Mouse (Mus musculus): ENCODE measurements around the gene Wfdc1.

The Wfdc1 gene

GRCm38 (mm10) chr8:119638261-119638660 is 27.9 kb upstream of the Wfdc1 start:
- DNase-seq (ENCODE audit: low read depth, low spot score) = no peak

GRCm38 (mm10) chr8:119639798-119640197 is 26.4 kb upstream of the Wfdc1 start:
- no peak for DNase-seq (ENCODE audit: low read depth, low spot score)

GRCm38 (mm10) chr8:119641058-119641457 is 25.1 kb upstream of the Wfdc1 start:
- DNase-seq (ENCODE audit: low read depth, low spot score) = no peak

GRCm38 (mm10) chr8:119642960-119643359 is 23.2 kb upstream of the Wfdc1 start:
- no peak for DNase-seq (ENCODE audit: low read depth, low spot score)

- no peak for DNase-seq (ENCODE audit: low read depth, low spot score)
Observed at GRCm38 (mm10) chr8:119644429-119644960, 21.7 kb upstream of the Wfdc1 start.

GRCm38 (mm10) chr8:119644981-119645597 is 21.1 kb upstream of the Wfdc1 start:
- no peak for DNase-seq (ENCODE audit: low read depth, low spot score)

- no peak for DNase-seq (ENCODE audit: low read depth, low spot score)
Observed at GRCm38 (mm10) chr8:119646197-119646596, 20.0 kb upstream of the Wfdc1 start.

GRCm38 (mm10) chr8:119646846-119647245 is 19.3 kb upstream of the Wfdc1 start:
- DNase-seq (ENCODE audit: low read depth, low spot score) = no peak

- no peak for DNase-seq (ENCODE audit: low read depth, low spot score)
Observed at GRCm38 (mm10) chr8:119651324-119651723, 14.8 kb upstream of the Wfdc1 start.

GRCm38 (mm10) chr8:119656709-119657464 is 9.3 kb upstream of the Wfdc1 start:
- DNase-seq (ENCODE audit: low read depth, low spot score) = no peak

GRCm38 (mm10) chr8:119661081-119661480 is 5.1 kb upstream of the Wfdc1 start:
- DNase-seq (ENCODE audit: low read depth, low spot score) = no peak

GRCm38 (mm10) chr8:119661892-119662291 is 4.3 kb upstream of the Wfdc1 start:
- DNase-seq (ENCODE audit: low read depth, low spot score) = no peak

GRCm38 (mm10) chr8:119663440-119663839 is 2.7 kb upstream of the Wfdc1 start:
- no peak for DNase-seq (ENCODE audit: low read depth, low spot score)

- no peak for DNase-seq (ENCODE audit: low read depth, low spot score)
Observed at GRCm38 (mm10) chr8:119665270-119665669, 895 bp upstream of the Wfdc1 start.

GRCm38 (mm10) chr8:119668447-119668846 is 2.3 kb downstream of the Wfdc1 start:
- DNase-seq (ENCODE audit: low read depth, low spot score) = no peak

- DNase-seq (ENCODE audit: low read depth, low spot score) = no peak
Observed at GRCm38 (mm10) chr8:119669284-119669683, 3.1 kb downstream of the Wfdc1 start.

GRCm38 (mm10) chr8:119670419-119671091 is 4.4 kb downstream of the Wfdc1 start:
- DNase-seq (ENCODE audit: low read depth, low spot score) = no peak

- DNase-seq (ENCODE audit: low read depth, low spot score) = no peak
Observed at GRCm38 (mm10) chr8:119673976-119674555, 7.9 kb downstream of the Wfdc1 start.

GRCm38 (mm10) chr8:119675457-119675856 is 9.3 kb downstream of the Wfdc1 start:
- peak; percentile 54 for DNase-seq (ENCODE audit: low read depth, low spot score)

GRCm38 (mm10) chr8:119676389-119676788 is 10.2 kb downstream of the Wfdc1 start:
- DNase-seq (ENCODE audit: low read depth, low spot score) = peak; percentile 78

- DNase-seq (ENCODE audit: low read depth, low spot score) = no peak
Observed at GRCm38 (mm10) chr8:119678138-119678843, 12.1 kb downstream of the Wfdc1 start.
